Mouse (Mus musculus): ENCODE measurements around the gene Bhlhe23.
A peak's percentile ranks its signal among the peaks of the same experiment; 100 is the strongest.

The Bhlhe23 gene

DNA sequence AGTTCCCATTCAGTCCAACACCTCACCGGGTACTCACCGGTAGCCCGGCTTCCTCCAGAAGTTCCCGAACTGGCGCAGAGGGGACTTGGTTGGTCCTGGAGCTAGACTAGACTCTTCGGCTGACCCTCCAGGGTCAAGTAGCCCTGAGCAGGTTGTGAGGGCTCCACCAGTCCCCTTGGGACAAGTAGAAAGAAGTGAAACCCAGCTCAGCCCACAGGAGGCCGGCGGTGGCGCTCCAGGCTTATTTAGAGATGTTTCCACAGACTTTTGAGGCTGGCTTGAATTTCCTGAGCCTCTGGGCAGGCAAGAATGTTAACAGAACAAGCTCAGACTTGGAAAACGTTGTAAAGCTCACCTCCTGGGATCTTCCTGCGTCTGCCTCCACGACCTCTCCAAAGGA lies 1.5 kb downstream of the Bhlhe23 start:
- ATAC-seq (ENCODE audit: low TSS enrichment): no peak

DNA sequence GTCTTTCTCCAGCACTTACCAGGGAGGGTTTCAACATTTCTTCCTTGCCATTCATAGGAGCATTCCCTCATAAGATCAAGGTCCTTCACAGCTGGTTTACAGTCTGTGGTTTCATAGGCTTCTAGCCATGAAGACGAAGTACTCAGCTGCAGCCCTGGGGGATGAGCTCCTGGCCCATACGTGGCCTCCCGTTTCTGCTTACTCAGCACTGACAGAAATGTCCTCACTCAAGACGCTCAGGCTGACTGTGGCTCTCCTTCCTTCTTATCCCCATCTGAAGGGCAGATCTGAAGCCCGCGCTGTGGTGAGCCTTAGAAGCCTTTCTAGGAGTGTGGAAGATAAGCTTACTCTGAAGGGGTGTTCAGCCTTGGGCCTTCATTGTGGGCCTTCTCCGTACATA lies 11.0 kb downstream of the Bhlhe23 start:
- no peak for ATAC-seq (ENCODE audit: low TSS enrichment)

DNA sequence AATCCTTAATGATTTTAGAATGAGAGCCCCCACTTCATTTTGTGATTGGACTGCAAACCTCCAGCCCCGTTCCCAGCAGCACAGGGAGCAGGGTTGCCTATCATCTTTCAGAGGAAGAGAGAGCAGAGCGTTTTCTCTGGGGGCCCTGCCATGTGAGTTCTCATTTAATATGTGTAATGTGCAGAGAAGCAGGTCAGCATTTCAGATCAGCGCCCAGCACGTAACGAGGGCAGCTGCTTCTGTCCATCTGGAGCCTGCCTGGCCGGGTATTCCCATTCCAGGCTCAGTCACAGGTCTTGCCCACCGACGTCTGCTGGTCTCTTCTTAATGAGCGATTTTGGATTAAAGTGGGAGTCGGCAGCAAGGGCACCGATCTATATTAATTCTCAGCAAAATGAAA lies 11.7 kb downstream of the Bhlhe23 start:
- no peak for ATAC-seq (ENCODE audit: low TSS enrichment)

DNA sequence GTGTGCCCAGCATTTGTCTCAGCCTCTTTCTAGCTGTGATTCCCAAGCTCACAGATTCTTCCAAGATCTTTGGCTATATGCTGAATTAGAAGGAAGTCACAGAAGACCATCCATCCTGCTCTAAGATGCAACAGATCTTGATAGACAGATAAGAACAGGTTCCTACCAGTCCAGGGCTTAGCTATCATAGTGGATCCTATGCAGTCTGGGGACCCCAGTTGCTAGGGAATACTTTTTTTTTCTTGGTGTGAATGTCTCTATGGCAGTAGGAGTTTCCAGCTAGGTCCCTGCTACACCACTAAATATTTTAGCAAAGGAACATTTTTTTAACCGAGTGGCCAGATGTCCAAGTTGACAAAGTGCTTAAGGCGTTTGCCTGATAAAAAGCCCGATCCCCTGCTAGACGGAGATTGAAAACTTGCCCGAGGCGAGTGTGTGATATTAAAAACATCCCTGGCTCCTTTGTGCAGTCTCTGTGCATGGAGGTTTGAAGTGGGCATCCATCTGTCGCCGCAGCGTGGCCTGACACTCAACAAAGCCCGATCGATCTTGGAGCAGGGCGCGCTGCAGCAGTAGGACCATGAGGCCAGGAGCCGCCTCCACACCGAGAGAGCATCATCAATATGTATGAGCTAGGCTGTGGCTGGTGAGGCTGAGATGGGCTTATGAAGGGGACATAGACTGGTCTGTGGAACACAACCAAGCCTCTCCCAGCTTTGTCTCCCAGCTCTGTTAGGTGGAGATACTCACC lies 18.0 kb downstream of the Bhlhe23 start:
- ATAC-seq (ENCODE audit: low TSS enrichment): no peak

DNA sequence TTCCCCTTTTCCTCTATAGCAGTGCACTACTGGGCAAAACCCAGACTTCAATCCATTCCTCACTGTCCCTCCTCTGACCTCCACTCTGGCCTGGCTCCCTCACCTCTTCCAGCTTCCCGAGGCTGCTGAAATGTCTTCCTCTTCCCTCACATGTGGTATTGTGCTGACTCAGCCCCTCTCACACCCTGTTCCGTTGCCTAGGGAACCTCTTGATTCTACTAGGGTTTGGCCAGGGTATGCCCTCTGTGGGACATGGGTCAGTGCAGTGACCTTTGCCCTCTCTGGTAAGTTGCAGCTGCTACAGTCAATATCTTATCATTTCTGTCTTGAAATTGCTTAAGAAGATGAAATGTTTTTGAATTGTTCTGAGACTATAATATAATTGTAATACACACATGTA lies 19.9 kb downstream of the Bhlhe23 start:
- no peak for ATAC-seq (ENCODE audit: low TSS enrichment)

DNA sequence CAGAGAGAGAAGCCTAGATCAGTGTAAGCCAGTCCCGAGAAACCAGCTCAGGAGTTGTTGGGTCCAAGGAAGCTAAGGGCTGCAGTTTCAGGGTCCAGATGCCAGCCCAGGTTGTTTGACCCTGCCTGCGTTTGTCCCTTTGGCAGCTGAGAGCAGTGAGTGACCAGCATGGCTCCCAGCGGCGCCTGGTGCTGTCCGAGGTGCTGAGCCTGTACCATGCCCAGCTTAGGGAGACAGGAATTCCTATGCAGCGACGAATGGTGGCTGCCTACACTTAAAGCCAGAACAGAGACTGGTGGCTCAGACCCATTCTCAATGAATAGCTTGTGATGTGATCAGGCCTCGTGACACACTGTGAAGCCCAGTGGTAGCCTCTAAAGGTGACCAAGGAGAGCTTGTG lies 20.8 kb downstream of the Bhlhe23 start:
- no peak for ATAC-seq (ENCODE audit: low TSS enrichment)

DNA sequence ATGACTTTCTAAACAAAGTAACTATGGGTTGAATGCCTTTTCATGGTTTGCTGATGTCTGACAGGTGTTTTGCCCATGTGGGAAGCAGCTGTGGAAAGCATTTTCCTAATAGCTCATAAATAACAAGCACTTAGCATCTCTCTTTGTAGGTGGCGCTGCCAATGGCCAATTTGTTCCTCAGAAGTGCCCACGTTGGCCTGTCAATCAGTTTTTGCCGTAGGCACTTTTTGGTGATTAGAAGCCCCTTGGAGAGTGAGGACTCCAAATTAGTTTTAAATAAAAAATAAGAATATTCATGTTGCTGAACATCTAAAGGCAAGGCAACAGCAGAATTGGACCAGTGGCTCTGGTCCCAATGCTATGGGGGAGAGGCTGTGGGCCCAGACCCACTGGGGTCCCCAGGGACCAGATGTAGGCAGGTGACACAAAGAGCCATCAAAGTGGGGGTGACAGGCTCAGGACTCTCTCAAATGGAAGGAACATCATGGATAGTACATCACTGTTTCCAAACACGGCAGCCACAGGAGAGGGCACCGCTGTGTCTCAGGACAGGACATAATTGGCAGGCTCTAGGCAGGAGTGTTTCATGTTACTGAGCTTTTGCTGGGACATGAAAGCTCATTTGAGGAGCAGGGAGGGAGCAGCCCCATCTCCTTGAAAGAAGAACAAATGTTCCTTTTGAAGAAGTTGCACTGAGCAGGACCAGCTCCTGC lies 21.6 kb downstream of the Bhlhe23 start:
- no peak for ATAC-seq (ENCODE audit: low TSS enrichment)

DNA sequence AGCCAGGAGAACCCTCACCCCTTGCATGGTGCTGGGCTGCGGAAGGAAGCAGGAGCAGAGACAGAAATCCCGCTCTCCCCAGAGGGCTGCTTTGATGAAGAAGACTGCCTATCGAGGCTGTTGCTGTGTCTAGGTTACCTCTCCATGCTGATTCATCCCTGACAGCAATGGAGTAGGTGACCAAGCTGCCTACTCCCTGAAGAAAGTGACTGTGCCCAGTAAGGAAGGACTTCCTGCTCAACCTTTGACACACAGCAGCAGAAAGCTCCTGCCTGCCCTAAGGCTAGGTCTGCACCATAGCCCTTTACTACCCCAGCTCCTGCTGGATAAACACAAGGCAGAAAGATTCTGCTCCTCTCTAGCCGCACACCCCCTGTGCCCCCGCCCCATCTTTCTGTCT lies 27.8 kb downstream of the Bhlhe23 start:
- ATAC-seq (ENCODE audit: low TSS enrichment): no peak

DNA sequence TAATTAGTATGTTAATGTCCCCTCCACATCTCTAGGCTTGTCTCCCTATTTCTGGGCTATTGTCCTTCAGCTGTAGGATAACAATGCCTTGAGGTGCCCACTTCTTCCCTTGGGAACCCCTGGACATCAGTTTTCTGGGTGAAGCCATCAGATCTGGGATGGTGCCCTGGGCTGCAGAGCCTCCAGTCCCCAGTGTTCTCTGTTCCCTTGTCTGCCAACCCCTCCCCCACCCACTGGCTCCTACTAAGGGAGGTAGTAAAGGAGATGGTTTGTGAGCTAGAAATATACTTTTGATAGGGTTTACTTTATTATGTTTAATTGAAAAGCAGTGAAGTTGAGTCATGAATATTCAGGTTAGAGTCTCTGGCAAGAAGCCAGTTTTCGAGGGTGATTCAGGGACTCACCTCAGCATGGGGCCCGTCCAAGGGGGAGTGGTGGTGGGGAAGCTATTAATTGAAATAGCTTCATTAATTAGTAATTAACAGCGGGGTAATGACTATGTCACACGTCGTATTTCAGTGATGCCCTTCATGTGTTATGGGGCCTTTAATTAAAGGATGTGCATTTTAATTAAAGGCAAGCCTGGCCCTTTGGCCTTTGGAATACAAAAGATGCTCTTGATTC lies 30.0 kb downstream of the Bhlhe23 start:
- no peak for ATAC-seq (ENCODE audit: low TSS enrichment)

DNA sequence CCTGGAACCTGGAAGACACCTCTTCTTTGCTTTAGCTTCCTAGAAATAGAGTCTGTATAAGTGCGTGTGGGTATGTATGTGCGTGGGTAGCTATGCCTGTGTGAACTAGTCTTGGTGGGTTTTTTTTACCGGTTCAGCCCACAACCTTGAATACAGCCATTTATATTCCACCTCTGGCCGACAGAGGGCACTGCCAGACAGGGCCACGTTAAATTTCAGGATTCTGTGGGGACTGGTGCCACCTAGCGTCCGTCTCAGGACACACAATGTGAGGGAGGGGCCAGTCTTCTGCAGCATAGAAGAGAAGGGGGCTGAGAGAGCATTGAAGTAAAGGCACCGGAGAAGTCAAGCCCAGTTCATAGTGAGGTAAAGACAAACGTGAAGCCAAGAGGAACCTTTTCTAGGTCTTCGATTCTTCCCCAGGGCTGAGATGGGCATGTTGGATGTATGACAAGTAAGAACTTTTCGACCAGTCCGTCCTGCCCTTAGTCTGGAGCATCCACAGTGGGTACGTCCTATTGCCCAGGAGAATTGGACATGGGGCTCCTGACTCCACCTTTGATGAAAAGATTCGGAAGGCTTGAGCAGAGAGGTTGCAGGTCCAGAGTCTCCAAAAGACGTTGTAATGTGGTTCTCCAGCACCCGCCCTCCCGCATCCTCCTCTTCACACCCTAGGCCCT lies 31.3 kb downstream of the Bhlhe23 start:
- peak; percentile 86 for ATAC-seq (ENCODE audit: low TSS enrichment)

DNA sequence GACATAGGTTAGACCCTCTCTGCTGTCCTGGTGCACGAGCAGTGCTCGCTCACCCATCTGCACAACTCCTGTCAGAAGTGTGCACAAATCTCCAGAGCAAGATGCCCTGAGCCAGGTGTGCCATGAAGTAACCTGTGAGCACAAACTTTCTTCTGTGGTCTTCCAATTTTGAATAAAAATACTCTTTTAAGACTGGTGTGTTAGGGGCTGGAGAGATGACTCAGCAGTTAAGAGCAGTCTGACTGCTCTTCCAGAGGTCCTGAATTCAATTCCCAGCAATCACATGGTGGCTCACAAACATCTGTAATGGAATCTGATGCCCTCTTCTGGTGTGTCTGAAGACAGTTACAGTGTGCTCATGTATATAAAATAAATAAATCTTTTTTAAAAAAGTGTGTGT lies 33.4 kb downstream of the Bhlhe23 start:
- no peak for ATAC-seq (ENCODE audit: low TSS enrichment)

DNA sequence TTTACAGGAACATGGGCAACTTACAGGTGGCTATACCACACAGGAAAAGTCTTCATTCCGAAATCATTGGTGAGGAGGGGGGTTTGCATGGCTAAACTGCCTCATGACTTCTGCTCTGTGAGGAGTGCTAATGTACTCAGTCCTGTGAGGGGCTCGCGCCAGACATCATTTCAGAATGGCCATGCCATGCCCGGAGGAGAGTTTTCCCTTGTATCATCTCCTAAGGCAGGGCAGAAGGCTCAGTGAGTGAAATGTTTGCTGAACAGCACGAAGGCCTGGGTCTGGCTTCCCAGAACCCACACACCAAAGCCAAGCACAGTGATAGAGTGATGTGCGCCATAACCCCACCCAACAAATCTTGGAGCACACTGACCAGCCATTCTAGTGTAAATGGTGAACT lies 33.9 kb downstream of the Bhlhe23 start:
- ATAC-seq (ENCODE audit: low TSS enrichment): no peak

DNA sequence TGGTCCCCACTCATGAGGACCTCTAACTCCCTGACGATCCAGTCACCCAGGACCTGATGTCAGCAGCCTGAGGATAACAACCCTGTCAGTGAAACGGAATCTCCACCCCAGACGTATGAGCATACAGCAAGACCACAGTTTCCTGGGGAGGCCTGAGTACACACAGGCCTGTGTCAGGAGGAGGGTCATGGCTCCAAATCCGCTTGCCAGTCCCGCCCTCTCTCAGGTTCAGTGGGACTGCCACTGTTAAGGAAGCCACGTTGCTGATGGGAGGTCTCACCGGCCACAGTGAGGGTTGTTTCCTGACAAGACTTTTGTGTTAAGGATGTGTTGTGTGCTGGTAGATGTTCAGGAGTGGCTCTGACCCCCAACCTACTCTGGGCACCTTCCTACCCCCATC lies 35.3 kb downstream of the Bhlhe23 start:
- ATAC-seq (ENCODE audit: low TSS enrichment): no peak

DNA sequence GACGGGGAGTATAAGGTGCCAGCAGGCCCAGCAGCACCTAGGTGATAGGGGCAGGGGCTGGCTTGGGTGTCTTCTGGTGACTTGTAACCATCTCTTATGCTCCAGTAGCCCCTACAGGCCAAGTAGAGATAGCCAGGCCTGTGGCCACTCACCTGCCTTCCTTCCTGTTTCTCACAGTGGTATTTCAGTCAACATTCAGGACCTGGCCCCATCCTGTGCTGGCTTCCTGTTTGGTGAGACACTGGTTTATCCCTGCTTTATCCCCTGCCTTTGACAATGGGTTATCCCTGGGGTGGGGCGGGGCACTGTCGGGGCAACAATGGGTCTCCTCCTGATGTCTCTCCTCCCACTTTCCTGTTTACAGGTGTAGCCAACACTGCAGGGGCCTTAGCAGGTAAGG lies 36.4 kb downstream of the Bhlhe23 start:
- no peak for ATAC-seq (ENCODE audit: low TSS enrichment)

DNA sequence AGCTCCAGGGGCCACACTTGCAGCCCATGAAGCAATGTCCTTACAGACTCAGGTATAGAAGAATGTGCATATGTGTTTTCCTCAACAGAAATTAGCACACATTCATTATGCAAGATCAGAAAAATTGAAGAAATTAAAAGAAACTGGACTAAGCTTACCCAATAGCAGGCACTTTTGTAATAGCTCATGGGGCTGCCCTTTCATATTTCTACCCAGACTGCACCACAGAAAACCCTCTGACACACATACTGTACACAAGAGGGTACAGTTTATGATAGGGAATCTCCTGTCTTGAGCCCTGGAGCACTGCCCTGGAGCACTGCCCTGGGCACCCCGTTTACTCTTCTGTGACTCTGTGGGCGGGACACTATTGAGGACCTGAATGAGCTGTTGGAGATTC lies 38.7 kb downstream of the Bhlhe23 start:
- ATAC-seq (ENCODE audit: low TSS enrichment): no peak

DNA sequence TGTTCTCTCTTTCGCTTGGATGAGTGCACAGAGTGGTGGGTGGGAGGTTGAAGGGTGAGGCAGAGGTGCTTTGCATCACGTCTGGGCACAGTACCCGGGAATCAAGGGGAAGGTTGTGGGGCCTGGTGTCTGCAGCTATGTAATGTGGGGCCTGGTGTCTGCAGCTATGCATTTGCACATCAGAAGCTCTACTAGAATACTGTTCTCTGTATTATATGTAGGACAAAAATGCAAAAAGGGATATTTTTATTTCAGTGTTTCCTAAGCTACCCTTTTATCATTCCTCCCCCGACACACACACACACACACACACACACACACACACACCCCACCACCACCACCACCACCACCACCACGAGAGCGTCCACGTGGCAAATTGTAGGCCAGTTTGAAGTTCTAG lies 41.5 kb downstream of the Bhlhe23 start:
- peak; percentile 83 for ATAC-seq (ENCODE audit: low TSS enrichment)

DNA sequence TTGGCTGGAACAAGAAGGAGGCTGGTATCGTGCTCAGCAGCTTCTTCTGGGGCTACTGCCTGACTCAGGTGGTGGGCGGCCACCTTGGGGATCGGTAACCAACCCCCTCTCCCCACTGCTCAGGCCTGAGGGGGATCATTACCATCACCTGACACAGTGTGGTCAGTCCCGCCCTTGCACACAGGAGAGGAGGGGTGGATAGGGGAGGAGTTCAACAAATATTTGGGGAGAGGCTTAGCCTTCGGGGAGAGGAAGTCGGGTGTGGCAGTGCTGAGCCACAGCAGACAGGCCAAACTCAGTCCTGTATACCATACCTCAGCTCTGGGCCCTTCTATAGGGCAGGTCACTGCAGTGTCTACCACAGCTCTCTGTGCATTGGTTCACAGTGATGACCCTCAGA lies 44.7 kb downstream of the Bhlhe23 start:
- no peak for ATAC-seq (ENCODE audit: low TSS enrichment)

DNA sequence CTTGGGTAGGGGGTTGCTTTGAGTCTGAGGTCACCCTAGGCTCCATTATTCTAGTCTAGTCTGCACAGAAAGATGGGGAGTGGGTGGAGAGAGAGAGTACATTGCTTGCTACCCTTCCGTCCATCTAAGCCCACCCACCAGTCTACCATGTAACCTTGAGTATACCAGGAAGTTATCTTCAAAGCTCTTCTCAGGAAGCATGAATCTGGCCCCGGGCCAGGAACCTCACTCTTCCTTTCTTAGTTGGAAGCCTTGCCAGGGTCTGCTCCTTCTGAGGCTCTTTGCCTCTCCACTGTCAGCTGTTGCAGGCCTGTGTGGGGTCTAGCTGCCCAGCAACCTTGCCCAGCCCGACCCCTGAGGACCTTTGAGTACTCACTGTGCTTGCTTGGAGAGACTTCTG lies 45.7 kb downstream of the Bhlhe23 start:
- ATAC-seq (ENCODE audit: low TSS enrichment): no peak

DNA sequence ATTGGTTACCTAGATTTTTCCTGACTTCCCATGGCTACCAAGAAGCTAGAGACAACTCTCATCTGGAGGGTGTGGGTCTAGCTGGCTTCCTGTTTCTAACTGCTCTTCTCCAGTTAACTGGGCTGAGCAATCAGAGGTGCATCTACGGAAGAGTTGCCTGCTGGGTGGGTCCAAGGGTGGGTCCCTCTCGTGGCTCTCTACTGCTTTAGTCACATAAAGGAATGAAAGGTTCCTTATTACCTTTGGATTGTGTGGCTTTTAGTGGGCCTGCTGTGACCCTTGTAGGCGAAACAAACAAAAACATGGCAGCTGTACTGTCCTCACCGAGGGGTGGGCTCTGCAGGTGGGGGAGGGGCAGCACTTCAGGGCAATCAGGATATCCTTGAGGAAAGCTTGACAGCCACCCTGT lies 49.1 kb downstream of the Bhlhe23 start:
- no peak for ATAC-seq (ENCODE audit: low TSS enrichment)

DNA sequence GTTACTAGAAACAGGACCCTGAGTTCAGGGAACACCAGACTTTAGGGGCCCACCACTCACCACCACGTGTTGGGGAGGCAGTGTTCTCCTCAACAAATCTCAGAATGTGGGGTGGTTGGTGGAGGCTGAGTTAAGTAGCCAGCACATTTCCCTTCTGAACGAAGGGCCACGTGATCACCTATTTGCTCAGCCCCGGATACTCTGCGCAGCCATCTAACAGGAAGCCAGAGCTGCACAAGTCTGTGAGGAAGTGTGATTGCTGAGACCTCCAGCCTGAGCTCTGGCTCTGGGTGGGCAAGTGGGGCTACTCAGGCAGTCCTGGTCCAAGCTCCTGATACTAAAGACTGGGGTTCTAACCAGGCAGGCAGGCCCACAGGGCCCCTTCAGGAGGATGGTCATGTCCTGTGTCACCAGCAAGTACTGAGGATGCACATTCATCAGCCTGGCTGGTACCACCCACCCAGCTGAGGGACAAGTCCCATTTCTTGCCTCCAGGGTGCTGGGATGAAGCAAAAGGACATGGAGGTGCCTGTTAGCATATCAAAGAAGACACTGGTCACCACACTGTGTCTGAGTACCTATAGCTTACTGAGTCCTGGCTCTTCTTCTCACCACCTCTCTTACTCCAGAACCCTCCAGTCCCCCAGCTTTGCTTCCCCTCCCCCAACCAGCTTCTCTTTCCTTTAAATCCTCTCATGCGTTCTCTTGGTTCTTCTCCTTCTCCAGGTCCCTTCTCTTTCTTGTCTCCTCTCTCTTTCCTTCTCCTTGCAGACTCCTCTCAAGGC lies 49.9 kb downstream of the Bhlhe23 start:
- no peak for ATAC-seq (ENCODE audit: low TSS enrichment)

DNA sequence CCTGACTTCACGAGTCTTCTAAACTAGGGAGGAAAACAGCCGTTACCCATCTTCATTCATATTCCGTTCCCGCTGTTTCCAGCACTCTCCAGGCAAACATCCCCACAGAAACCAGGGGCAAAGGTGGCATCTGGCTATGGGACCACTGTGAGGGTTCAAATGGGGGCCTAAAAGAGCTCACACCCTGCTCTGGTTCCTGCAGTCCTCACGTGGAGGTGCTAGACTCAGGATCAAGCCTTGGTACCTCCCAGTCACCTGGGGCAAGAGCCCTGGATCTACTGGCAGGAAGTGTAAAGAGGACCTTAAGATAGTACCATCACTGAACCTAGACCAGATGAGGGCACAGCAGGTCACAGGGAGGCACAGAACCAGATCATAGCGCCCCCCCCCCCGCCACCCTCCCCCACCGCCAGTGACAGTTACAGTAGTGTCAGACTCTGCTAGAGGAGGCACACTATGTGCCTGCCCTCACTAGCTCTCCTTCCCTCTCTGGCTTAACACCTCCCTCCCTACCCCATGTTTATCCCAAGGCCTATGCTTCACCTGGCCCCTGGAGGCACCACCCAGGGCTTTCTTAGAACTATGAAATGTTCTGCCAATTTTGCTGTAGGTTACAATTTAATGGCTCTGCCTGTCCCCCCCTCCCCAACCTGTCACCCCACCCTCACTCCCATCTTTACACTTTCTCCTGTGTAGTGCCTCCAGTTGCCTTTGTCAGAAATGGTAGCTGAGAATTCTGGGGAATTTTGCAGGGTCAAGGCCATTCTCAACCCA lies 50.7 kb downstream of the Bhlhe23 start:
- no peak for ATAC-seq (ENCODE audit: low TSS enrichment)
